ENCODE assay signal across 14 mouse cellular contexts in genomic region chr17:45160651-45161050, GRCm38 (mm10).
DNase-seq lines count a peak whose midpoint lies in the region; ATAC-seq and TF ChIP-seq lines count a peak whose summit lies in the region.
"Had no signal": no experiment of that assay in that cellular context is flagged by ENCODE, and none has a peak within 500 bp of the region (broad histone marks: within the 10 kb centered on the region; RNA-seq: fewer than 3 reads in every experiment).

No protein-coding gene starts in this region.

- no peaks in the 10 kb centered on the region for H3K4me1 ChIP-seq in kidney, postnatal 0 days (replicated peaks; ENCODE audit: insufficient read depth, low read length)
- H3K4me1 ChIP-seq in thymus, adult 2 months (replicated peaks; ENCODE audit: control insufficient read depth, insufficient read depth, low read length) = no peaks in the 10 kb centered on the region
- peaks cover 5% of the 10 kb centered on the region for H3K4me1 ChIP-seq in neural tube, embryonic 15.5 days
- H3K4me1 ChIP-seq: lung, embryonic 15.5 days had no signal

- no peaks in the 10 kb centered on the region for H3K36me3 ChIP-seq in kidney, postnatal 0 days (ENCODE audit: insufficient read depth, low read length)
- H3K36me3 ChIP-seq in thymus, adult 2 months (ENCODE audit: control insufficient read depth, insufficient read depth, low read length) = no peaks in the 10 kb centered on the region
- H3K36me3 ChIP-seq in neural tube, embryonic 15.5 days = no peaks in the 10 kb centered on the region
- H3K36me3 ChIP-seq: lung, embryonic 15.5 days had no signal

- TF ChIP-seq POLR2A in thymus, adult 2 months (IDR thresholded peaks at IDR 0.05; ENCODE audit: control insufficient read depth, extremely low read depth, insufficient read depth, low read length, poor library complexity) = no peak
- TF ChIP-seq POLR2A in brain, embryonic 14.5 days (IDR thresholded peaks at IDR 0.05; ENCODE audit: borderline replicate concordance, extremely low read depth, insufficient read depth, insufficient read length, poor library complexity, severe bottlenecking) = no peak

- no peaks in the 10 kb centered on the region for H3K9me3 ChIP-seq in kidney, postnatal 0 days (replicated peaks; ENCODE audit: low read length)
- no peaks in the 10 kb centered on the region for H3K9me3 ChIP-seq in neural tube, embryonic 15.5 days (replicated peaks)
- H3K9me3 ChIP-seq: lung, embryonic 15.5 days had no signal

- H3K4me3 ChIP-seq in kidney, postnatal 0 days (replicated peaks; ENCODE audit: low read depth, low read length) = no peak overlapping the region
- H3K4me3 ChIP-seq in thymus, adult 2 months (ENCODE audit: control insufficient read depth, insufficient read depth, low read length) = no peak overlapping the region
- H3K4me3 ChIP-seq in neural tube, embryonic 15.5 days (replicated peaks) = no peak overlapping the region
- H3K4me3 ChIP-seq: erythroblast, embryonic 14.5 days; lung, embryonic 15.5 days had no signal

- WGBS in kidney, postnatal 0 days = 85% methylated on average over 6 of the region's 6 CpGs
- 91% methylated on average over 6 of the region's 6 CpGs for WGBS in thymus, adult 2 months
- WGBS in neural tube, embryonic 15.5 days = 93% methylated on average over 6 of the region's 6 CpGs

- H3K27me3 ChIP-seq in kidney, postnatal 0 days (ENCODE audit: insufficient read depth, low read length) = no peaks in the 10 kb centered on the region
- no peaks in the 10 kb centered on the region for H3K27me3 ChIP-seq in thymus, adult 2 months (ENCODE audit: control insufficient read depth, insufficient read depth, low read length)
- H3K27me3 ChIP-seq in neural tube, embryonic 15.5 days (replicated peaks) = no peaks in the 10 kb centered on the region
- H3K27me3 ChIP-seq: lung, embryonic 15.5 days had no signal

- no peak overlapping the region for H3K9ac ChIP-seq in kidney, postnatal 0 days (ENCODE audit: low read depth, low read length)
- no peak overlapping the region for H3K9ac ChIP-seq in neural tube, embryonic 15.5 days (replicated peaks)
- H3K9ac ChIP-seq: lung, embryonic 15.5 days had no signal

- H3K4me2 ChIP-seq in kidney, postnatal 0 days (ENCODE audit: low read length) = no peak overlapping the region
- no peak overlapping the region for H3K4me2 ChIP-seq in neural tube, embryonic 15.5 days
- H3K4me2 ChIP-seq: lung, embryonic 15.5 days had no signal

- peak; percentile 35; the same call in 1 of the 2 replicates for TF ChIP-seq CTCF in kidney, postnatal 0 days (IDR thresholded peaks at IDR 0.05; ENCODE audit: low read depth)
- no peak for TF ChIP-seq CTCF in thymus, adult 2 months (IDR thresholded peaks at IDR 0.05; ENCODE audit: borderline replicate concordance, control insufficient read depth, extremely low read depth, insufficient read depth, low read length, poor library complexity)
- TF ChIP-seq CTCF in brain, embryonic 14.5 days (IDR thresholded peaks at IDR 0.05; ENCODE audit: borderline replicate concordance, extremely low read depth, insufficient read depth, insufficient read length) = peak; percentile 24; the same call in 1 of the 2 replicates

- no peak for DNase-seq in kidney, postnatal 0 days (ENCODE audit: low spot score)
- DNase-seq in kidney, postnatal 25 days = no peak
- peak; percentile 24 for DNase-seq in thymus, adult 2 months
- no peak for DNase-seq in thymus, adult 18-20 months
- no peak for DNase-seq in brain, embryonic 14.5 days (ENCODE audit: low read depth)
- no peak for DNase-seq in urinary bladder, adult 18-20 months (ENCODE audit: low spot score in 2 of 2)
- DNase-seq: adrenal gland, adult 2 months; cerebellum, adult 18-20 months; embryo, embryonic 11 days; kidney, adult 8-10 months; right cerebral cortex, postnatal 4 days had no signal

- no peak for ATAC-seq in kidney, postnatal 0 days (replicated peaks; ENCODE audit: low FRiP score, low read depth)
- no peak for ATAC-seq in neural tube, embryonic 15.5 days (ENCODE audit: low FRiP score)

- H3K27ac ChIP-seq in kidney, postnatal 0 days = no peak overlapping the region
- H3K27ac ChIP-seq in thymus, adult 2 months (ENCODE audit: control insufficient read depth, insufficient read depth, low read length) = no peak overlapping the region
- no peak overlapping the region for H3K27ac ChIP-seq in neural tube, embryonic 15.5 days (replicated peaks)
- H3K27ac ChIP-seq: lung, embryonic 15.5 days had no signal
